Mouse (Mus musculus) B cell, adult 2 months (primary cell): ENCODE data around the gene Zfp369.
"Not testable (repeated sequence)": the region's sequence is repeated elsewhere in the genome, so short reads cannot be mapped to it uniquely, and the experiment has no call there.

Source experiments
- DNase-seq, 2 experiments: peaks; one replicate each; pipeline ENCODE4 v3.0.0; 2022

The Zfp369 gene

GRCm38 (mm10) chr13:65278383-65279341 lies at the start of gene Zfp369:
Gene Zfp369 (plus strand): TSS chr13:65278814.
- DNase-seq: peak; percentile 95 to 96

DNA sequence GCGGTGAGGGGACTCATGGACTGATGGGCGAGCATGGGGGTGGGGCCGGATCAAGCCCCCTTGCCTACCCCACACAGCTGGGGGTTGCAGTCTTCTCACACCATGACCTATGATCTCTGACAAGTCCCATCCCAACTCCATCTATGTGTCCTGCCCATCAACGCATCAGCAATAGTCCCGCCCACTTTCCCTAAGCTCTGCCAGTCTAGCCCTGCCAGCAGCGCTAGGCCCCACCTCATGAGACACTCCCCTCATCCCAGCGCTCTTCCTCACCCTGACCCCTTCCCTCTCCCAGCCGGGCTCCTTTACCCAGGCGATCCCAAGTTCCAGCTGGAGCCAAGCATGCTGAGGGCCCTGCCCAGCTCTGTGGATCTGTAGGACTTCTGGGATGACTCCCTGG lies 41.4 kb upstream of the Zfp369 start:
- no peak for DNase-seq

DNA sequence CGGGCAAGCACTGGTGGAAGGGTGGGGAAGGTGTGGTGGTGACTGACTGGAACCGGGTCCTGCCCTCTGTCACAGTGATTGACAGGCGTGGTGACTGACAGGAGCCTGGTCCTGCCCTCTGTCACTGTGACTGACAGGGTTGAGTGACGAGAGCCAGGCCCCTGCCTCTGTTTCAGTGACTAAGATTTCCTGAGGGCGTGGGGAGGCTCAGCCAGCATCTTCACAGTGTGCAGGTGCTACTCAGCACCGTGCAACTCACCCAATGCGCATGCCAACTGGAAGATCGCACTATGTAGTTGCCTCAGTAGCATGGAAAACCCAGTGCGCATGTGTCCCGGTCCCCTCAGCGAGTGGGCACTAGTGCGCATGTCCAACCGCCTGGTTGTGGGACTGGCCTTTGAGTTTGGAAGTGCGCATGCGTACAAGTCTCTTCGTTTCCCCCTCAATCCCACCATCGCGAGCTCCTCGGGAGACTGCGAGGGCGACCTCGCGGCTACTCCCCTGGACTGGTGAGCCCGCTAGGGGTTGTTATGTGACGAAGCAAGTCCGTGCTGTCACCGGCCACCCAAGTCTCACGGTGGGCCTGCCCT lies 38.0 kb upstream of the Zfp369 start:
- DNase-seq: peak; percentile 96

DNA sequence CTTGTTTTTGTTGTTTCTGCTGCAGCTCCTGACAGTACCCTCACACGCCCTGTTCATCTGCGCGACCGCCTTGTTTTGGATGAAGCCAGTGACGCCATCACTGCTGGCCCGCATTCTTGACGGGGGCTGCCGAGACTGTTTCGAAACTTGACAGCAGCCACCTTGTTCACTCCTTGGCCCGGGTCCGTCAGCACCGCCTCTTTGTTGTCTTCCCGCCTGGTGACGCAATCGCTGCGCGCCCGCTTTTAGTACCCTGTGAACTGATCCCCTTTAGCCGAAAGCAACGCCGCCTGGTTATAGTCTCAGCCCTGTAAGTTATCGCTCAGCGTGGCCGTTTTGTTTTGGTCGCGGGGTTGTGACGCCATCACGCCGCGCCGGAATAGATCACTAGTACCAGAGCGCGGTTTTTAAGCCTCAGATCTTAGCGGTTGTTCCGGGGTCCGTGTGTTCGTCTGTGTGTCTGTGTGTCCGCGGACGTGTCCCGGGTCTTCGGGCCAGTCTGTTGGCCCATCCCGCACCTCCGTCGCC lies 37.5 kb upstream of the Zfp369 start:
- DNase-seq: peak; percentile 95 to 96

- peak; percentile 49 to 54 for DNase-seq
Measured at GRCm38 (mm10) chr13:65241627-65242318, 36.8 kb upstream of the Zfp369 start.

- DNase-seq: peak in 1 of 2 experiments; percentile 9
Measured at GRCm38 (mm10) chr13:65242319-65242787, 36.3 kb upstream of the Zfp369 start.

GRCm38 (mm10) chr13:65243273-65243672 lies 35.3 kb upstream of the Zfp369 start:
- peak; percentile 37 to 42 for DNase-seq

DNA sequence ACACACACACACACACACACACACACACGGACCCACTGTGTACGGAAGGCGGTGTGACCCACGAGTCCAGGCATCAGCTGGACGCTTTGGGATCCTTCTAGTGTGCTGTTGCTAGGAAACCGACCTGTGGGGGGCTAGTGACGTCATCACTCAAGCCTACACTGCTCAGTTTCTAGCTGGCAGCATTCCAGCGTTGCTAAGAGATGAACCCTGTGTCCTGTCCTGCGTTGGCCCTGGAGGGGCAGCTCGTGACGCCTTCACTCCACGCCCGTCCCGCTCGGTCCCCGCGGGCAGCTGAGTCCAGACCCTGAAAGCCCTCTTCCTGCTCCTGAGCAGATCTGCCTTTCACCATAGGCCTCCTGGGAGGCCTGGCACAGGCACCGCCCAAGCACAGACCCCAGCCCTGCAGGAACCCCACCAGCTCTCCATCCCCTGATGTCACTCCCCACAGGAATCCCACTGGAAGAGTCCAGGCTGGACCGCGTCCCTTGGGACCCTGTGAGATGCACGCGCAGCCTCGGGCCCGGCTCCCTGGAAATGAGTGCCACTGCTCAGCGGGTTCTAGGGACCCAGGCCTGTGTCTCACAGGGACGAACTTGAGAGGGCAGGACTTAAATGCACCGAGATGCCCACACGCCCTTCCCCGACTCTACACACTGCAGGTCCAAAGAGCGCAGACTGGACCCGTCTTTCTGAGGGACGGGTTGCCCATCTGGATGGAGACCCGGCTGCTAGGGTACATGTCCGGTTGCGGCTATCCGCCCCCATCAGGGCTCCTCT lies 20.2 kb upstream of the Zfp369 start:
- peak in 1 of 2 experiments; percentile 7 for DNase-seq

- DNase-seq: no peak
Measured at GRCm38 (mm10) chr13:65259239-65259638, 19.4 kb upstream of the Zfp369 start, which contains the start of gene Gm10775. Gene Gm10775 (plus strand): TSS chr13:65259539.

GRCm38 (mm10) chr13:65262086-65262485 lies 16.5 kb upstream of the Zfp369 start:
- no peak for DNase-seq

GRCm38 (mm10) chr13:65277994-65278382 lies 626 bp upstream of the Zfp369 start:
- no peak for DNase-seq

DNA sequence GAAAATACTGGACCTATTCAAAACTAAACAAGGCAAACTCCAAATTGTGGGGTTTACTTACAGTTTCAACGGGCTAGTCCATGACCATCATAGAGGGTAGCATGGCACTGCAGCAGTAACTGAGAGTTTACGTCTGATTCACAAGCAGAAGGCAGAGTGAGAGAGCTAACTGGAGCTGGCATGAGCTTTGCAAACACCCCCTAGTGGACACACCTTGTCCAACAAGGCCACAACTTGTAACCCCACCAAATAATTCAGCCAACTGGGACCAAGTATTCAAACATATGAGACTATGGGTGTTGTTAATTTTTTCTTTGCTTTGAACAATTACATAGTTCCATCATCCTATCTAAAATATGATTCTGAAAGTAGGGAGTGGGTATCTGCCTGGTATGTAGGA lies 8.2 kb downstream of the Zfp369 start:
- DNase-seq: peak; percentile 32 to 38

GRCm38 (mm10) chr13:65296354-65296753 lies 17.7 kb downstream of the Zfp369 start:
- DNase-seq: no peak

DNA sequence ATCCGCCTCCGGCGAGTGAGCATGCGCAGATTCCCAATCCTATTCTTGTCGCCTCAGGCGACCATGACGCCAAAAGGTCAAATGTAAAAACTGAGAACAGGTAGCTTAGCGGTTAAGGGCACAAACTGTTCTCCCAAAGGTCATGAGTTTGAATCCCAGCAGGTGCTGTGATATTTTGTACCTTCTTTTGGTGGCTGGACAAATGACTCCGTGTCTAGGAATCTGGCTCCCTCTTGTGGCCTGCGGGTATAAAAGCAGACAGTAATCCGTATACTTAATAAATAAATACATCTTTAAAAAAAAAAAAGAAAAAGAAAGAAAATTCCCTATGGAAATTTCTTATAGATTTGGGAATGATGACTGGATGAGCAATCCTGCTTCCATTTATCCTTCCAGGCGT lies 32.2 kb downstream of the Zfp369 start:
- DNase-seq: peak; percentile 61 to 62

GRCm38 (mm10) chr13:65311311-65311755 lies 32.7 kb downstream of the Zfp369 start:
- peak; percentile 1 to 3 for DNase-seq

DNA sequence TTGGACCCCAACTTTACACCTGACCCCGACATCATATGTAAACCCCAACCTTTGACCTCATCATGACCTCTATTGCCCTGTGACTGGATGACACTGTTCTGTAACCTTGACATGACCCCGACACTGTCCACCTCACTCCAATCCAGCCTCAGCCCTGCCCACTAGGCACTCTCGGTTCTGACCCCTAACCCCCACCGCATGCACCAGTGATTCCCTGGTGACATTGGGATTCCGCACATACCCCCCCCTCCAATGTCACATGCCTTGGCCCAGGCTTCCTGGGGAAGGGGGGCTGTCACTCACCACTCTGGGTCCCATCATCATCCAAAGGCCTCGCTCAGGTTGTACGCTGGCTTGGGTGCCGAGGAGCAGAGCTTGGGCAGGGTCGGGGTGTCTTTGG lies 33.2 kb downstream of the Zfp369 start:
- no peak for DNase-seq

- DNase-seq: not testable (repeated sequence)
Measured at GRCm38 (mm10) chr13:65348501-65348900, 69.9 kb downstream of the Zfp369 start.

DNA sequence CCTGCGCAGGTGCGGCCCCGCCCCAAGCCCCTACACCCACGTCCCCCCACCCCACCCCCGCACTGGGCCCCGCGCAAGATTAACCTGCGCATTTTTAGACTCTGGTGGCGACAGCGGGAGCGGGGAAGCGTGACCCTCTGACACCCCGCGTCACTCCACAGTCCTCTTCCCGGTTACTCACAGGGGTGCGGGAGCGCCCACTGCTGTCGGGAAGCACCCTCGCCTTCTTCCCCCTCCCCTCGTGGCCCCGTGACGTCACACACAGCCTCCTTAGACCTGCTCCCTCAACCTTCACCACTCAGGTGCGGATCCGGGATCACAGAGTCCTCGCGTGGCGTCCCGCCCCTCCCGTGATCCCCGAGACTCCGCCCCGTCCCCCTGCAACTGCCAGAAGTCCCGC lies 73.2 kb downstream of the Zfp369 start:
- not testable (repeated sequence) for DNase-seq
